Mouse (Mus musculus): ENCODE results near the gene F2rl2.

Gene F2rl2

DNA sequence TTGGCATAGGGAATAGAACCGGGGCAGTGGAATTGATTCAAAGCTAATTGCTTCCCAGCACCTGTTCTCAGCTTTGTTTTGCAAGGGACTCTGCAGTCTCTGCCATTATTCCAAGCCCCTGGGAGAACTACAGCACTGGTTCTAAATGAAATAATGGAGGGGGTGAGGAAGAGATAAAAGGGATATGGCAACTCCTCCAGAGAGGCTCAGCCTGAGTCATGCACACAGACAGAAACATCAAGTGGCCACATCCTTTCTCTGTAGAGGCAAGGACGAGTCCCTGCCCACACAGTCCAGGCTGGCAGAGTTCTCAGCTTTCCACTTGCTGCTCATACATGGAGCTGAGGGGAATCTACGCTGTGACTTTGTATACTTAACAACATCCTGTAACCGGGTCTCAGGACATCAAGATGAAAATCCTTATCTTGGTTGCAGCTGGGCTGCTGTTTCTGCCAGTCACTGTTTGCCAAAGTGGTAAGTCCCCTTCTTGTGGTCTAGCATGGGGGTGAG lies at the start of gene F2rl2:
Gene F2rl2 (plus strand): TSS at position 200 of the 510 bp plus-strand sequence.
- DNase-seq = peak; percentile 28

GRCm38 (mm10) chr13:95647248-95647647 lies 49.4 kb upstream of the F2rl2 start:
- DNase-seq = no peak

DNA sequence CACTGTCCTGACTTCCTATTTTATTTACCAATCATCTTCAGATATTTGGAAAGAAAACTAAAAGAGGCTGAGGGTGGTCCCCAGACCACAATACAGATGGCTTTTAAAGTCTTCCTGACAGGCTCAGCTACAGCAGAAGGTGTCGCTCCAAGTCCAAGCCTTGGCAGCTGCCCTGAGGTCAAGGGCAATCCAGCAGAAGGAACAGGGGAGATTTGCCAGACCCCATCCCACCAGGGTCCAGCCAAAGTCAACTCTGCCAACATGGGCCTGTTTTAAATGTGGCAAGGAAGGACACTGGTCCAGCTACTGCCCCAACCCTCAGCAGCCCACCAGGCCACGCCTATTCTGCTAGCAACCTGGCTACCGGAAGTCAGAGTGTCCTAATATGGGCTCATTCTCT lies 46.7 kb upstream of the F2rl2 start:
- no peak for DNase-seq

DNA sequence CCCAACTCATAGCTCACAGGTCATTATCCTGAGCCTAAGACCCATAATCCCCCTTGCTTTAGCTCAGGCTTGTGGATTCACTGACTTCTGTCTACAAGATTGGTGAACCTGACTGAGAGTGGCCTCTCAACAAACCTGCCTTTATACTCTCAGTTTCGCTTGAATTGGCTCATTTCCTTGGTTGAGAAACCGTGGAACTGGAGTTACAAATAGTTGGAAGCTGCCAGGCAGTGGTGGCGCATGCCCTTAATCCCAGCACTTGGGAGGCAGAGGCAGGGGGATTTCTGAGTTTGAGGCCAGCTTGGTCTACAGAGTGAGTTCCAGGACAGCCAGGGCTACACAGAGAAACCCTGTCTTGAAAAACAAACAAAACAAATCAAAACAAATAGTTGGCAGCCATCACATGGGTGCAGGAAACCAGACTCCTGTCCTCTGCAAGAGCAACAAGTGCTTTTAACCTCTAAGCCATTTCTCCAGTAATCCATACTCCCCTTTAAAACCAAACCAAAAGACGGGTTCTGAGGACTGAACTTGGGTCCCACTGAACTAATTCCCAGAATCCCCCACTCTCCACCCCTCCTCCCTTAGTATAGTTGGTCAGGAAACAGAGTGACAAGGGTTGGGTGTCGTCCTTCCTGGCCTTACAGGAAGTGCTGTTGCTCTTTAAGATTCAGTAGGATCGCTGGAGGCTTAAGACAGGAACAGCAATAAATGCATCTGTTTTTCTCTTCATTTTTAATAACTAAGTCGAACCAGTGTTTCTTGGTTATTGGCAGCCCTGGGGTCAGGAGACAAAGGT lies 44.6 kb upstream of the F2rl2 start:
- no peak for DNase-seq

GRCm38 (mm10) chr13:95653696-95654095 lies 43.0 kb upstream of the F2rl2 start:
- DNase-seq = no peak

GRCm38 (mm10) chr13:95655284-95655683 lies 41.4 kb upstream of the F2rl2 start:
- DNase-seq = peak; percentile 29

DNA sequence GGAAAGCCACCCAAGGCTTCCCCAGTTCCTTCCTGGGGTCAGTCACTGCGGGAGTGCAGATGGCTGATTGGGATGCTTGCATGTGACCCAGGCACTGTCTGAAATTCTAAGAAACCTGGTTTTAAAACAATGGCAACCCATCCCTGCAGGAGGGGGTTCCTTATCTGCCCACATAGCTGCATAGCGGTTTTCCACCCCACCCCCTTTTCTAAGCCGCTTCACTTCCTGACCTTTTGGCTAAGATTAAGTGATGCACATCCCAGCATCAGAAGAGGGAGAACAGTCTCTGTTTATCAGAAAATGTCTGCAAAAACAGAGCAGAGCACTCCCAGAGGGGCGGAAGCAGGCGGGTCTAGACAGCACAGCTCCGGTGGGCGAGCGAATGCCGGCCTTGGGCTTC lies 39.5 kb upstream of the F2rl2 start:
- DNase-seq = no peak

- DNase-seq = no peak
These were observed 37.2 kb upstream of the F2rl2 start for GRCm38 (mm10) chr13:95659432-95659831.

- DNase-seq = no peak
These were observed 32.8 kb upstream of the F2rl2 start for GRCm38 (mm10) chr13:95663834-95664233.

- no peak for DNase-seq
These were observed 30.9 kb upstream of the F2rl2 start for GRCm38 (mm10) chr13:95665644-95666356.

DNA sequence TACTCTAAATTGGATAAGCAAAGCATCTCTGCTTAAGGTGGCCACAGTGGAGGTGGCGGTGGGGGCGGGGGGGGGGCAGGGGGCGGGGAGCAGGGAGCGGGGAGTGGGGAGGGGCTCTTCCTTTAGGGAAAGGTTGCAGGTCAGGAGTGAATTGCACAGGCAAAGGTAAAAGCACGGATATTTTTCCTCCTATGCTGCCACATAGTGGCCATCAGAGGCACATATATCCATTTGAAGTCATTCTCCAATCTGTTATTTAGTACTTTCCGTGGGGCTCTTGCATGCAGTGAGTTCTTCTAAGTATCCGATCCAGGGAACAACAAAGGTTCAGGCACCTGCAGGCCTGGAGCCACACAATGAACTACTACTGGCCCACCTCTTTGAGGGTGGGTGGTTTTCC lies 29.4 kb upstream of the F2rl2 start:
- peak; percentile 65 for DNase-seq

- DNase-seq = no peak
These were observed 26.1 kb upstream of the F2rl2 start for GRCm38 (mm10) chr13:95670534-95670933.

DNA sequence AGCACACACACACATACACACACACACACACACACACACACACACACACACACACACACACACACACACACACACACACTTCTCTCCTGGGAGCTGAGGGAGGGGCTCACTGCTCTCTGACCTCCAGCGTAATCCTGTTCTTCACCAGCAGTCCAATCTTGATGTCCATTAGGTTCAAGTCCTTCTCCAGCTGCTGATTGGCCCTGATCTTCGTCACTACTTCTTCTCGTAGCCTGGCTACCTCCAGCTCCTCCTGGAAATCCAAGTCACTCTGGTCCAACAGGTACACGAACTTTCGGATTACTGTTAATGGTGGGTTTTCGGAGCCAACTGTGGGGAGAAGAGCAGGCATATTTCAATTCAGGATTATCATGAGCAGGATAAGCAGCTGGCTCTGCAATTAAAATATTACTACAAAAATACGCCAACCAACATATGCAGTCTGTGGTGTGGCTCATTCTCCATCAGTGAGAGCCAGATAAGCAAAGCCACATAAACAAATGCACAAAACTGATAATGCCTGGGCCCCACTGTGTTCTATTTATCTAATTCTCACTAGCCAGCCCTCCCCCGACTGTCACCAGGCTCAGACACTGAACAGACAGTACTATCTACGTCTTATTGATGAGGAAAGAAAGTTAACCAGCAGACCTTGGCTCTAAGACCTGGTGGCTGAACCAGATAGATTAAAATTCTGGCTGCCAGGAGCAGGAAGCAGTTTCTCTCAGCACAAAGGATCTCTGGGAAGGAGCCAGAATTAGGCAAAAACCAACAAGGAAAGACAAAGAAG lies 25.4 kb upstream of the F2rl2 start:
- DNase-seq = no peak

- no peak for DNase-seq
These were observed 24.3 kb upstream of the F2rl2 start for GRCm38 (mm10) chr13:95672372-95672771.

- no peak for DNase-seq
These were observed 17.6 kb upstream of the F2rl2 start for GRCm38 (mm10) chr13:95679078-95679477.

DNA sequence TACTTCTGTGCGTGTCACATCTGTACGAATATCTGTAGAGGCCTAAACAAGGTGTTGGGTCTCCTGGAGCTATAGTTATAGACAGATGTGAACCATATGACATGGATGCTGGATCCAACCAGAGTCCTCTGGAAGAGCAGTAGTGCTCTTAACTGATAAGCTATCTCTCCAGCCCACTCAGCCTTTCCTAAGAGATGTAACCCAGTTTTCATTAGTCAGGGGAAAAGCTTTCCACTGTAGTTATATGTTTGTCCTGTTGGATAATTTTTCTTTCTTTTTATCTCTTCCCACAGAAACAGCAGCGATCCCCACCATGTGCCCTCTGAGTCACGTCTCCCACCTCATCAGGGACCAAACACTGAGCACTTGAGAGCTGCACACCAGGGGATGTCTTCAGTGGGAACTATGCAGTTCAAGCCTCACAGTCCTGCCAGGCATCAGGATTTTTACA lies 17.1 kb upstream of the F2rl2 start:
- DNase-seq = no peak

- DNase-seq = peak; percentile 36
These were observed 11.9 kb upstream of the F2rl2 start for GRCm38 (mm10) chr13:95684656-95685244.

DNA sequence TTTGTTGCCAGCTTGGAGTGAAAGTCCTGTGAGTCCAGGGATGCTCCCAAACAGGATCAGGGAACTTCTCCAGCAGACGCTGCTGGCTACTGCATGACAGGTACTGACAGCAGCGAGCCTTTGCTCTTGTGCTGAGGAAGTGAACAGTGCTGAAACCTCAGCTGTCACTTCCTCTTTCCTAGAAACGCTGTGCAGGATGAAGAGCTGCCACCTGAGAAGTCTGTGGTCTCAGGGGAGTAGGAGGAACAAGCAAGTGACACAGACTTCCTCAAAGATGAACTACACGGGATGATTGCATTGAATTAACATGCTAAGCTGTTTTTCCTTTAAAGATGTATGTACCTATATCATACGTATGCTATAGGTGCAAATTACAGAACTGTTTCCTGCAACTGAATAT lies 10.9 kb upstream of the F2rl2 start:
- DNase-seq = peak; percentile 67

GRCm38 (mm10) chr13:95688576-95688975 lies 8.1 kb upstream of the F2rl2 start:
- no peak for DNase-seq

GRCm38 (mm10) chr13:95692201-95692600 lies 4.5 kb upstream of the F2rl2 start:
- DNase-seq = no peak

- DNase-seq = no peak
These were observed 466 bp upstream of the F2rl2 start for GRCm38 (mm10) chr13:95696120-95696653.

GRCm38 (mm10) chr13:95697874-95698273 lies 1.2 kb downstream of the F2rl2 start:
- no peak for DNase-seq
